Mouse (Mus musculus) kidney, embryonic 16.5 days (tissue): ENCODE results near the gene Pde4b. TPM values are rescaled to one million over a fixed set of nuclear protein-coding genes. Genes with fewer than 3 reads are reported as not detected.

Experiments
- ATAC-seq: fragments of 200-750 bp; cut with Nextera tagmentation; 2 replicates; pipeline ENCODE4 v1.8.0; 2017; ENCODE audit warnings: moderate TSS enrichment; ENCODE audit not compliant: low FRiP score, low TSS enrichment
- H3K27ac ChIP-seq: fragments of 300-500 bp; sonication (generic); 2 replicates; pipeline ENCODE4 v1.5.1; 2014; ENCODE audit warnings: low read length
- H3K27me3 ChIP-seq: fragments of 300-500 bp; sonication (generic); 2 replicates; pipeline ENCODE4 v1.6.1; 2014; ENCODE audit warnings: low read length, control low read depth, mixed read lengths; ENCODE audit not compliant: insufficient read depth
- H3K36me3 ChIP-seq: fragments of 300-500 bp; sonication (generic); 2 replicates; pipeline ENCODE4 v1.6.1; 2014; ENCODE audit warnings: low read length, control low read depth, mixed read lengths; ENCODE audit not compliant: insufficient read depth
- H3K4me1 ChIP-seq: fragments of 300-500 bp; sonication (generic); 2 replicates; pipeline ENCODE4 v1.6.1; 2014; ENCODE audit warnings: low read length, control low read depth, mixed read lengths; ENCODE audit not compliant: insufficient read depth
- H3K4me2 ChIP-seq: fragments of 300-500 bp; sonication (generic); replicated peaks from 2 replicates; pipeline ENCODE4 v1.6.1; 2014; ENCODE audit warnings: low read depth, low read length
- H3K4me3 ChIP-seq: fragments of 300-500 bp; sonication (generic); 2 replicates; pipeline ENCODE4 v1.5.1; 2014; ENCODE audit warnings: mild to moderate bottlenecking, low read length
- H3K9ac ChIP-seq: fragments of 300-500 bp; sonication (generic); replicated peaks from 2 replicates; pipeline ENCODE4 v1.6.1; 2014; ENCODE audit warnings: low read length
- H3K9me3 ChIP-seq: fragments of 300-500 bp; sonication (generic); 2 replicates; pipeline ENCODE4 v1.6.1; 2016; ENCODE audit warnings: low read length, control low read depth
- WGBS: fragments of 180-500 bp; shearing (Covaris S2); extraction: QIAGEN DNeasy Blood & Tissue Kit; methylation state at CpG from one replicate; pipeline ENCODE4 v1.1.7; 2014; 5-methylcytosine and 5-hydroxymethylcytosine counted together
- polyA plus RNA-seq: library from polyadenylated mRNA; unstranded; fragments of >200 nt; fragmentation: Nextera tagmentation; extraction: Ambion mirVana; gene quantifications from 2 replicates; pipeline ENCODE4 v1.2.1, GENCODE M21; 2015

Gene Pde4b
- polyA plus RNA-seq, 1 experiment from 2014 or later, result 15.5 TPM

DNA sequence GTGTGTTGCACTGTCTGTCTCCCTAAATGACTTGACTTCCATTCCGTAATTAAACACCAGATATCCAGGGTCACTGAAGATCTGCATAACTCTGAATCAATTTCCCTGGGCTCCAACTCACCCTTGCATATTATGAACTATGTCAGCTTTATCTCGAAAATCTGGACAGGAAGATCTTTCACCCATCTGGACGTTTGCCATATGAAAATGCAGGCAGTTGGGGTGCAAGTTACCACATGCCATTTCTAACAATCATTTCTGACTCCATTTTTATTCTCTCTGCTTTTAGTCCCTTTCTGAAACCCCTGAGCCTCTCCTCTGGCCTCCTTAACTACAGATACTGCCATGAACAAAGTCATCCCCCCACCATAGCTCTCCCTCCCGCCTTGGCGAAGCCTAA lies 407.7 kb downstream of the Pde4b start:
- no peaks in the 10 kb centered on the region for H3K9me3 ChIP-seq
- H3K36me3 ChIP-seq, result no peaks in the 10 kb centered on the region
- WGBS, result 60% methylated on average over 5 of the region's 5 CpGs
- H3K27ac ChIP-seq, result no peak overlapping the region
- no peak overlapping the region for H3K4me2 ChIP-seq
- H3K4me3 ChIP-seq, result no peak overlapping the region
- H3K4me1 ChIP-seq, result no peaks in the 10 kb centered on the region; the same call in 1 of the 2 replicates
- ATAC-seq, result no peak
- H3K27me3 ChIP-seq, result no peaks in the 10 kb centered on the region
- H3K9ac ChIP-seq, result no peak overlapping the region

DNA sequence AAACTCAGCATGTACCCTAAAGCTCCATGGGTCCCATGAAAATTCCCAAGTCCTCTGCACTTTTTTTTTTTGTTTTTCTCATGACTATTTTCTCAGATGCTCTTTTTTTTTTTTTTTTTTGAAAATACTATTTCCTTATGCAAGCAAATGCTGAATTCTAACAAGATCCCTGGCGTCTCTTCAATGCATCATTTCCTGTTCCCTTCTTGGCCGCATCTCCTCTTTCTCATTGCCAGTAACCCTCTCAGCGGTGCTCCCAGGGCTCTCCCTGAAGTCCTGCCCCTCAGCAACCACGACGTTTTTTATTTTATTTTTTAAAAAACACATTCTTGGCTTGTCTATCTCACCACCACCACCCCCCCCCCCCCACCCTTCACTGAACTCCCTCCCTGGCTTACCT lies 408.1 kb downstream of the Pde4b start:
- H3K4me1 ChIP-seq, result no peaks in the 10 kb centered on the region; the same call in 1 of the 2 replicates
- H3K4me3 ChIP-seq, result no peak overlapping the region
- WGBS, result 61% methylated on average over 5 of the region's 5 CpGs
- no peak overlapping the region for H3K4me2 ChIP-seq
- no peak overlapping the region for H3K9ac ChIP-seq
- no peaks in the 10 kb centered on the region for H3K27me3 ChIP-seq
- H3K9me3 ChIP-seq, result no peaks in the 10 kb centered on the region
- no peak for ATAC-seq
- no peak overlapping the region for H3K27ac ChIP-seq
- no peaks in the 10 kb centered on the region for H3K36me3 ChIP-seq

DNA sequence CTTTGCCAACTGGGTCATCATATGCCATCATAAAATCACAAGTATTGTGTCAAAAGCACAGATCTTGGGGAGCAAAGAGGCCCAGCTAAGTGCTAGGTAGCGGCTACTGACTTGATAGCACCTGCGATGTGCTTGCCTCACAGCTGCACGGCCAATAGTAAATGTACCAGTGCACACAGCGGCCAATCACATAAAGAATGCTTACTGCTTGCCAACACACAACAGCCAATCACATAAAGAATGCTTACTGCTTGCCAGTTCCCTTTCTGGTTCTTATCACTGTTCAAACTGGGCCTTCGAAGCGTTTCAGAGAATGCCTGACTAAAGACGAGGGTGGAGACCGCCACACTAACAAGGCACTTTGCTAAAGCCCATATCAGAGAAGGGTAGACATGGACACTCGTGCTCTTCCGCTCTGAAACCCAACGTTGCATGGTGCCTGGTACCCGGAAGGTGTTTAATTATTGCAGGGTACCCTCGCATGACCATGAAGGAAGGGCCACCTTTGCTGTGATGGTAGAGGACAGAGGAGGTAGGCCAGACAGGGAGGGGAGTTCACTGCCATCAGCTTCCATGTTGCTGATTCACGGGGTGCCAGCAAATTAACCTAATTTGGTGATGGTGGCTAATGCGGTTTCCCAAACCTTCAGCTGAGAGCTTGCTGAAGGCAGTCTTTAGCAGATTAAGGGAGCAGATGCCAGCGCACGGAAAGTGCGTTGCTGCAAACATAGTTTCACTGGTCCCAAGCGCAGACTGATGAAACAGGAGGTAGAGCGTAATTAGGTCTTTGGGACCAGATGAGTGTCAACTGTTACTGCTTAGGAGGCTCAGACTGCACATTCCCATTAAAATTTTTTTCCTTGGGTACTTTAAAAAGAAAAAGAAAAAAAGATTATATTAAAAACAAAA lies 409.2 kb downstream of the Pde4b start:
- 90% methylated on average over 20 of the region's 20 CpGs for WGBS
- no peak overlapping the region for H3K4me2 ChIP-seq
- no peak overlapping the region for H3K27ac ChIP-seq
- H3K4me1 ChIP-seq, result no peaks in the 10 kb centered on the region; the same call in 1 of the 2 replicates
- no peaks in the 10 kb centered on the region for H3K9me3 ChIP-seq
- no peaks in the 10 kb centered on the region for H3K27me3 ChIP-seq
- H3K9ac ChIP-seq, result no peak overlapping the region
- H3K4me3 ChIP-seq, result no peak overlapping the region
- no peak for ATAC-seq
- H3K36me3 ChIP-seq, result no peaks in the 10 kb centered on the region

DNA sequence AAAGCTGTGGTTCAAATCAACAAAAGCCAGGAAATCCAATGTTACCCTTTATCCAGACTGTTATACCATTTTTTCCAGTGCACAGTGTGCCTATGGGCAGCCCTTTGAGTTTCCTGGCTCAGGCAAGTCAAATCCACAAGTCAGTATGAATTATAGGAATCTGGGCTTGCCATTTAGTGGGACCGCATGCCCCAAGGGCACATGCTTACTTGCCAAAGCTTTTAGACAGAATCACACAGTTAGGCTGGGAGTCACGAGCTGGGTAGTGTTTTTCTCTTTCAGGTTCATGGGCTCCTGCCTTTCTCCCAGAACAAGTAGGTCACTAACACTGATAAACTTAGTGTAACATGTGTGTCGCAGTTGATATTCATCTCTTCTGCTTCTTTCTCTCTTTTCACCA lies 409.9 kb downstream of the Pde4b start:
- Histone ChIP-seq H3K9ac (no peak overlapping the region), H3K4me1 (no peaks in the 10 kb centered on the region; the same call in 1 of the 2 replicates), H3K36me3 (no peaks in the 10 kb centered on the region), H3K27ac (no peak overlapping the region), H3K27me3 (no peaks in the 10 kb centered on the region), H3K4me3 (no peak overlapping the region), H3K9me3 (no peaks in the 10 kb centered on the region), H3K4me2 (no peak overlapping the region)
- no peak for ATAC-seq
- 81% methylated on average over 3 of the region's 3 CpGs for WGBS

DNA sequence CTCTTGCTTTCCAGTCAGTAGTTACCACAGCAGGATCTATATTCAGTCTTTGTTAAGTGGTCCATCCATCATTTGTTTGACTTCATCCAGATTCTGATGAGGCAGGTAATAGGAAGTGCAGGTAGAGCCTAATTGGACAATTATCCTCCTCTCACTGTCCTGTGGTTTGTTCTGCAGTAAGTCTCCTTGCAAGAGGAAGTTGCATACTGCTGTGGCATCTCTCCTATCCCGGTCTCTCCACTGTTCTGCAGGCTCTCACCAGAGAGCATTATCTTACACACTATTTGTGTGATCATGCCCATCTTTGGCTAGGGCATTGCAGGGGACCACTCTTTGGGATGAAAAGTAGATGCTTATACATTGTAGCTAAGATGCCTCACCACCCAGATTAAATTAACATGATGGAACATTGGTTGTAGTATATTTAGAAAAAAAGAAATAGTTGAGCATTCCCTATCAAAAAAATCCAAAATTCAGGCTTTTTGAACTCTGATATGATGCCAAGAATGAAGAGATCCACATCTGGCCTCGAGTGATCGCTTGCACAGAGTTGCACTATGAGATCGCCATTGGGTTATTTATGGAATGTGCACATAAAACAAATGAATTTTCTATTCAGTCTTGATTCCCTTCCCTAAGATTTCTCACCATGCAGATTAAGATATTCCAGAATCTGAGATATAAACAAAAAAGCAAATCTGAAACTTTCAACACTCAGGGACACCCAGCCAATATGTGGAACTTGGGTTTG lies 411.0 kb downstream of the Pde4b start:
- no peak for ATAC-seq
- Histone ChIP-seq H3K27me3 (no peaks in the 10 kb centered on the region), H3K4me1 (no peaks in the 10 kb centered on the region; the same call in 1 of the 2 replicates), H3K27ac (no peak overlapping the region), H3K4me3 (no peak overlapping the region), H3K9ac (no peak overlapping the region), H3K9me3 (no peaks in the 10 kb centered on the region), H3K4me2 (no peak overlapping the region), H3K36me3 (no peaks in the 10 kb centered on the region)
- 79% methylated on average over 4 of the region's 4 CpGs for WGBS

DNA sequence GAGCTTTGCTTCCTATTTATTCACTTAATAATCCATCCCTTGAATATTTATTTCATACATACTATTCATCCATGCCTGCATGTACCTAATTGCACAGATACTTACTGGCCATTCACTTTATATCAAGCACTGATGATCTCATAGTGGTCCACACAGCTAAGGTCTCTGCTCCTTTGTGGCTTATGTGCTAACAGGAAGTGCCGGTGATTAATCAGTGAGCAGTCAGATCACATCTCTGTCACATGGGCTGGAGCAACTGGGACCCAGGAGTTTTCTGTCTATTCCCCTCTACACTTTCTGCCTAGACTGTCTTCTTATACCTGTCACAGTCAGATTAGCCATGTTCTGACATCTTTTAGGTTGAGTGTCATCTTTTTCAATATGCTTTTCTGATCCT lies 411.6 kb downstream of the Pde4b start:
- H3K9ac ChIP-seq, result no peak overlapping the region
- ATAC-seq, result no peak
- H3K9me3 ChIP-seq, result no peaks in the 10 kb centered on the region
- no peaks in the 10 kb centered on the region; the same call in 1 of the 2 replicates for H3K4me1 ChIP-seq
- H3K4me3 ChIP-seq, result no peak overlapping the region
- H3K36me3 ChIP-seq, result no peaks in the 10 kb centered on the region
- 76% methylated on average over 1 of the region's 1 CpGs for WGBS
- no peak overlapping the region for H3K27ac ChIP-seq
- H3K27me3 ChIP-seq, result no peaks in the 10 kb centered on the region
- H3K4me2 ChIP-seq, result no peak overlapping the region

DNA sequence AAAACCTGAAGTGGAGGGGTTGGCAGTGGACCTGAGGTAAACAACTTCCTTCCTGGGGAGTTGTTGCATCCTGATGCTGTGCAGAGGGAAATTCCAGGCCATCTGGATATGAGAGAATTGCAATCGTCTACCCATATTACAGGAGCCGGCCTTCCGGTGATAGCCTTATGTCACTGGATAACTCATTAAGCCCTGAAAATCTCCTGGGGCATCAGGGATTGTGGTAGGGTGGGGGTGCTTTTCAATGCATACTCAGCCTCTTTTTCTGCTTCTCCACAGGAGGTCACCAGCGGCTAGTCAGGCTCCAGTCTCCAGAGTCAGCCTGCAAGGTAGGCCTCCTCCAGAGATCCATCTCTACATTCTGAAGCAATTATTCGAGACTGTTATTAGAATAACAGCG lies 418.4 kb downstream of the Pde4b start:
- Histone ChIP-seq H3K4me2 (no peak overlapping the region), H3K9ac (no peak overlapping the region), H3K27ac (no peak overlapping the region), H3K4me3 (no peak overlapping the region), H3K9me3 (no peaks in the 10 kb centered on the region), H3K4me1 (0 out of 2 replicates have a peak, but pooled peaks cover 7% of the 10 kb centered on the region), H3K36me3 (no peaks in the 10 kb centered on the region), H3K27me3 (no peaks in the 10 kb centered on the region)
- 64% methylated on average over 6 of the region's 6 CpGs for WGBS
- no peak for ATAC-seq

DNA sequence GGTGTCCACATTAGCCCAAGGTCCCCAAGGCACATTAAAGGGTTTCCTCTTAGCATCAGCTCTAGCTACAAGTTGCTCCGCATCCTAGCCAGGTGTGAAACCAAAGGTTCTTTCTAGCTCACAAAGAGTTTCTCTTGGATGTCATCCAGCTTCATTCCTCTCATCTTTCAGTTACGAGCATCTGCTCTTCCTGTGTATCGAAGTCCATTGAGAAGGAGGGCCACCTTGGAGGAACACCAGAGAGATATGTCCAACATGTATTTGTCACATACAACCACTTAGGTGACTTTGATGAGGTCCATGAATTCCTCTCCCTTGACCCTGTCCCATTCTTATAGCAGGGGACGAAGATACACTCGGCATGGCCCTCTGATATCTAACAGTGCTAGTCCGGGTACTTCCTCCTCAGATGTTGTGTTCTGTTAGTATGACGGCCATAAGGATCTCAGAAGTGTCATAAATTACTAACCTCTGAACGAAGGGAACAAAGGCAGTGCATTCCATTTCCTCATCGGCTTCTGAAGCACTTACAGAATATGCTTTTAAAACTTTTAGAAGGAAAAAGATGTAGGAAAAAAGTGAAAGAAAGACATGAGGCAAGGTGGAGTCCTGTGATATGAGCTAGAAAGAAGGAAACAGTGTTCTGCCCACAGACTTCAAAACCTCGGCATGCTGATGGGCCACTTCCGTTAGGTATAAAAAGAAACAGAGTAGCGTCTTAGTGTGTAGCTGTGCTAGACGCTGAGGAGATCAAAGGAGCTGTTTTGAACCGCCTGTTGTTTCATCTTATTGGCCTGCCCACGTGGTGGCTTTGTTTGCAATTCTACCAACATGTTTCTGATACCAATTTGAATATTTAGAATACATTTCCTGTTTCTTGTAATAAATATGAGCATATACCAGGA lies 419.3 kb downstream of the Pde4b start:
- no peak overlapping the region for H3K4me2 ChIP-seq
- H3K4me3 ChIP-seq, result no peak overlapping the region
- WGBS, result 62% methylated on average over 15 of the region's 15 CpGs
- H3K4me1 ChIP-seq, result peaks cover 16% of the 10 kb centered on the region
- H3K9me3 ChIP-seq, result no peaks in the 10 kb centered on the region
- no peaks in the 10 kb centered on the region for H3K27me3 ChIP-seq
- no peak for ATAC-seq
- no peaks in the 10 kb centered on the region for H3K36me3 ChIP-seq
- H3K9ac ChIP-seq, result no peak overlapping the region
- H3K27ac ChIP-seq, result no peak overlapping the region

DNA sequence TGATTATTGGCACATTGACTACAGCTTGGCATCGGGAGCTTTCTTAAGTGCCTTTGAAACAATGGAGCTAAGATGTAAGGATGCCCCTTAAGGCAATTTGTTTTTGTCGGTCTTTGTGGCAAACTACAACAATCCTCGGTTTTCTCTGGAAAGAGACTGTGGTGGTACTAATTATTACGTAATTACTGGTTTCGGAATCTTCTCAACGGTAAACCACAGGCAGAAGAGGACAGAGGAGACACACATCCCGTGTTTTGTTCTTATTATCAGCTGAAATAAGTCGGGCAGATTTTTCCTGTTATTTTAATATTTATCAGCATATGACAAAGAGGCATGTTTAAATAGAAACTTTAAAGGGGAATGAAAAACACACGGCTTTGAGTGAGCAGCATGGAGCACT lies 420.0 kb downstream of the Pde4b start:
- no peaks in the 10 kb centered on the region for H3K9me3 ChIP-seq

More for the DNA sequence above, 420.0 kb downstream of the Pde4b start:
- H3K27me3 ChIP-seq, result no peaks in the 10 kb centered on the region
- 71% methylated on average over 9 of the region's 9 CpGs for WGBS
- peaks cover 23% of the 10 kb centered on the region for H3K4me1 ChIP-seq
- no peak overlapping the region for H3K27ac ChIP-seq
- H3K4me2 ChIP-seq, result no peak overlapping the region
- H3K9ac ChIP-seq, result no peak overlapping the region
- no peaks in the 10 kb centered on the region for H3K36me3 ChIP-seq
- no peak overlapping the region for H3K4me3 ChIP-seq
- ATAC-seq, result no peak
